Mouse (Mus musculus) CH12.LX (cell line): ENCODE data around the gene Sod3. TPM values are rescaled to one million over a fixed set of nuclear protein-coding genes. Genes with fewer than 3 reads are reported as not detected.

Experiments used
- DNase-seq: peaks from one replicate; pipeline ENCODE4 v3.0.0-alpha.2; 2013; ENCODE audit errors: extremely low read depth
- H3K27ac ChIP-seq: 2 replicates; pipeline ENCODE4 v1.5.1; 2012; ENCODE audit warnings: low read depth, mild to moderate bottlenecking, control low read depth, moderate library complexity; ENCODE audit not compliant: insufficient read depth
- H3K27me3 ChIP-seq: replicated peaks from 2 replicates; pipeline ENCODE3; 2012; ENCODE audit warnings: inconsistent platforms
- H3K36me3 ChIP-seq, 2 experiments: replicated peaks in 1 of 2; 2 replicates each; pipeline versions ENCODE3 to v1.6.1; 2012; ENCODE audit warnings: inconsistent platforms in 1 of 2, low read length in 1 of 2, mild to moderate bottlenecking in 1 of 2, mixed read lengths in 1 of 2, moderate library complexity in 1 of 2; ENCODE audit not compliant: control insufficient read depth in 1 of 2, insufficient read depth in 1 of 2
- H3K4me1 ChIP-seq, 2 experiments: 2 replicates each; pipeline ENCODE4 v1.6.1; 2012; ENCODE audit warnings: inconsistent platforms in 1 of 2, moderate library complexity in 1 of 2; ENCODE audit not compliant: insufficient read depth in 2 of 2, control insufficient read depth in 1 of 2
- H3K4me2 ChIP-seq: 2 replicates; pipeline ENCODE4 v1.6.1; 2012; ENCODE audit warnings: low read depth, mild to moderate bottlenecking, control low read depth; ENCODE audit not compliant: poor library complexity, insufficient read depth, severe bottlenecking
- H3K4me3 ChIP-seq, 3 experiments: fragments of 150-350 bp in 1 of 3; sonication (generic) in 1 of 3; replicated peaks in 1 of 3; 2 replicates each; pipeline versions ENCODE3 to v1.5.1; 2011 to 2012; ENCODE audit warnings: low read depth in 2 of 3, low read length in 2 of 3, mild to moderate bottlenecking in 2 of 3, moderate library complexity in 2 of 3, control low read depth in 1 of 3, improper control_type of control experiment in 1 of 3, inconsistent platforms in 1 of 3, mixed read lengths in 1 of 3; ENCODE audit not compliant: poor library complexity in 1 of 3
- H3K79me2 ChIP-seq: replicated peaks from 2 replicates; pipeline ENCODE4 v1.6.1; 2012; ENCODE audit warnings: mild to moderate bottlenecking, moderate library complexity; ENCODE audit not compliant: control insufficient read depth, poor library complexity, insufficient read depth, severe bottlenecking; ENCODE audit errors: extremely low read depth
- H3K9ac ChIP-seq: 2 replicates; pipeline ENCODE4 v1.6.1; 2012; ENCODE audit warnings: low read depth, mild to moderate bottlenecking, control low read depth, moderate library complexity; ENCODE audit not compliant: insufficient read depth
- H3K9me3 ChIP-seq: replicated peaks from 2 replicates; pipeline ENCODE3; 2012; ENCODE audit warnings: low read length, inconsistent platforms, mixed read lengths
- BHLHE40 ChIP-seq: IDR thresholded peaks from 2 replicates; pipeline ENCODE4 v1.6.1; 2011; ENCODE audit warnings: mild to moderate bottlenecking, low read depth, low read length, improper control_type of control experiment
- CHD1 ChIP-seq: IDR thresholded peaks from 2 replicates; pipeline ENCODE4 v1.6.1; 2012; ENCODE audit warnings: low read depth, low read length, improper control_type of control experiment, inconsistent platforms
- ELF1 ChIP-seq: IDR thresholded peaks from 2 replicates; pipeline ENCODE4 v1.6.1; 2014; ENCODE audit warnings: low read depth, mild to moderate bottlenecking, inconsistent platforms, low read length, improper control_type of control experiment
- EP300 ChIP-seq: IDR thresholded peaks from 2 replicates; pipeline ENCODE4 v1.6.1; 2011; ENCODE audit warnings: low read length, improper control_type of control experiment
- ETS1 ChIP-seq: conservative IDR thresholded peaks from 2 replicates; pipeline ENCODE4 v1.6.1; 2012; ENCODE audit warnings: low read depth, mild to moderate bottlenecking, inconsistent platforms, low read length, improper control_type of control experiment, moderate library complexity
- HCFC1 ChIP-seq: IDR thresholded peaks from 2 replicates; pipeline ENCODE4 v1.6.1; 2012; ENCODE audit warnings: low read depth, mild to moderate bottlenecking, inconsistent platforms, low read length, improper control_type of control experiment
- IRF4 ChIP-seq: IDR thresholded peaks from 2 replicates; pipeline ENCODE4 v1.6.1; 2014; ENCODE audit warnings: low read depth, mild to moderate bottlenecking, inconsistent platforms, low read length, improper control_type of control experiment
- MAX ChIP-seq: IDR thresholded peaks from 2 replicates; pipeline ENCODE4 v1.6.1; 2011; ENCODE audit warnings: low read length, improper control_type of control experiment
- MAZ ChIP-seq: IDR thresholded peaks from 2 replicates; pipeline ENCODE4 v1.6.1; 2012; ENCODE audit warnings: low read depth, mild to moderate bottlenecking, inconsistent platforms, low read length, improper control_type of control experiment, moderate library complexity
- MEF2A ChIP-seq: IDR thresholded peaks from 2 replicates; pipeline ENCODE4 v1.6.1; 2014; ENCODE audit warnings: low read depth, mild to moderate bottlenecking, inconsistent platforms, low read length, improper control_type of control experiment, borderline replicate concordance
- MXI1 ChIP-seq: IDR thresholded peaks from 2 replicates; pipeline ENCODE4 v1.6.1; 2011; ENCODE audit warnings: mild to moderate bottlenecking, low read depth, low read length, improper control_type of control experiment
- MYC ChIP-seq: IDR thresholded peaks from 2 replicates; pipeline ENCODE4 v1.6.1; 2011; ENCODE audit warnings: low read depth, mild to moderate bottlenecking, improper control_type of control experiment, low read length
- NELFE ChIP-seq: IDR thresholded peaks from 2 replicates; pipeline ENCODE4 v1.6.1; 2011; ENCODE audit warnings: low read depth, low read length, improper control_type of control experiment
- NRF1 ChIP-seq: IDR thresholded peaks from 2 replicates; pipeline ENCODE4 v1.6.1; 2014; ENCODE audit warnings: low read depth, mild to moderate bottlenecking, inconsistent platforms, low read length, improper control_type of control experiment, moderate library complexity
- POLR2A ChIP-seq: IDR thresholded peaks from 2 replicates; pipeline ENCODE4 v1.6.1; 2011; ENCODE audit warnings: low read depth, mild to moderate bottlenecking, improper control_type of control experiment, low read length
- POLR2AphosphoS2 ChIP-seq: IDR thresholded peaks from 2 replicates; pipeline ENCODE4 v1.6.1; 2011; ENCODE audit warnings: low read depth, low read length, improper control_type of control experiment
- RCOR1 ChIP-seq: conservative IDR thresholded peaks from 2 replicates; pipeline ENCODE4 v1.6.1; 2012; ENCODE audit warnings: low read depth, mild to moderate bottlenecking, inconsistent platforms, low read length, improper control_type of control experiment
- SMC3 ChIP-seq: IDR thresholded peaks from 2 replicates; pipeline ENCODE4 v1.6.1; 2011; ENCODE audit warnings: low read depth, low read length, improper control_type of control experiment
- TBP ChIP-seq: conservative IDR thresholded peaks from 2 replicates; pipeline ENCODE4 v1.6.1; 2011; ENCODE audit warnings: low read depth, low read length, improper control_type of control experiment
- UBTF ChIP-seq: IDR thresholded peaks from 2 replicates; pipeline ENCODE4 v1.6.1; 2012; ENCODE audit warnings: low read depth, mild to moderate bottlenecking, inconsistent platforms, low read length, improper control_type of control experiment, moderate library complexity
- USF1 ChIP-seq: IDR thresholded peaks from 2 replicates; pipeline ENCODE4 v1.6.1; 2014; ENCODE audit warnings: low read depth, mild to moderate bottlenecking, inconsistent platforms, low read length, improper control_type of control experiment
- ZC3H11A ChIP-seq: IDR thresholded peaks from 2 replicates; pipeline ENCODE4 v1.6.1; 2012; ENCODE audit warnings: low read depth, mild to moderate bottlenecking, inconsistent platforms, low read length, improper control_type of control experiment
- ZKSCAN1 ChIP-seq: IDR thresholded peaks from 2 replicates; pipeline ENCODE4 v1.6.1; 2012; ENCODE audit warnings: low read depth, inconsistent platforms, low read length, improper control_type of control experiment, borderline replicate concordance
- ZMIZ1 ChIP-seq: IDR thresholded peaks from 2 replicates; pipeline ENCODE4 v1.6.1; 2012; ENCODE audit warnings: low read depth, mild to moderate bottlenecking, inconsistent platforms, low read length, improper control_type of control experiment
- ZNF384 ChIP-seq: IDR thresholded peaks from 2 replicates; pipeline ENCODE4 v1.6.1; 2012; ENCODE audit warnings: low read depth, low read length, improper control_type of control experiment, inconsistent platforms
- dilution Hi-C: fragments of 300-500 bp; cut with MboI; formaldehyde crosslinking; loops from 2 replicates; pipeline ENCODE4 v1.14.3; 2020; ENCODE audit warnings: low sequenced_read_pairs; ENCODE audit not compliant: extremely low pct_unique_long_range_greater_than_20kb, extremely low pct_ligation_motif_present
- in situ Hi-C: fragments of 300-500 bp; cut with MboI; formaldehyde crosslinking; loops from 3 replicates; pipeline ENCODE4 v1.14.3; 2019; ENCODE audit warnings: low sequenced_read_pairs, low pct_ligation_motif_present, low pct_unique_long_range_greater_than_20kb, mixed read lengths
- polyA plus RNA-seq: library from polyadenylated mRNA; unstranded; fragments of >175 nt; gene quantifications from 2 replicates; pipeline ENCODE4 v1.2.1, GENCODE M21; 2012; ENCODE audit warnings: low read depth; ENCODE audit not compliant: insufficient read length
- total RNA-seq, 2 experiments: library from RNA; depleted of rRNA; stranded (reverse); fragments of 300-350 nt in 1 of 2; fragments of >200 nt in 1 of 2; gene quantifications; 2 replicates each; pipeline ENCODE4 v1.2.3; 2012 to 2014

Gene Sod3
- total and polyA plus RNA-seq, 3 experiments = not detected

DNA sequence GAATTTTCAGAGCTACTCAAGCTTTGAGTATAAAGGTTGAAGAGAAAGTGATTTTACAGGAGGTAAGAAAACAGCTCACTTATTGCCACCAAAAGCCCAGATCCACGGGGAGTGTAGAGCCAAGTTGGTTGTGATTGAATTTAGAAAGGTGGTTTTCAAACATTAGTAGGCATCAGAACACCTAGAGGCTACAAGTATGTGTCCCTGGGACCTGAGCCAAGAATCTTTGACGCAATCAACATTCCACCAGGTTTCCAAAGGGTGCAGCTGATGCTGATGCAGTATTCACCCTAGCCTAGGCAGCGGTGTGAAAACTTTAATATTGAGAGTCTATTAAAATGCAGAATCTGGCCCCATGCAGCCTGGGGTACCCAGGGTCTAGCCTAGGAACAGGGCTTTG, 28.0 kb upstream of the Sod3 start:
- Histone ChIP-seq H3K4me2 (no peak overlapping the region), H3K27ac (no peak overlapping the region), H3K79me2 (no peaks in the 10 kb centered on the region), H3K4me3 (no peak overlapping the region), H3K4me1 (no peaks in the 10 kb centered on the region), H3K36me3 (no peaks in the 10 kb centered on the region), H3K27me3 (no peaks in the 10 kb centered on the region), H3K9me3 (no peaks in the 10 kb centered on the region), H3K9ac (no peak overlapping the region)
- dilution Hi-C loops (no loop called here), in situ Hi-C loops (no loop called here)
- TF ChIP-seq MAX (no peak), TBP (no peak), ELF1 (no peak)
- no peak for DNase-seq

DNA sequence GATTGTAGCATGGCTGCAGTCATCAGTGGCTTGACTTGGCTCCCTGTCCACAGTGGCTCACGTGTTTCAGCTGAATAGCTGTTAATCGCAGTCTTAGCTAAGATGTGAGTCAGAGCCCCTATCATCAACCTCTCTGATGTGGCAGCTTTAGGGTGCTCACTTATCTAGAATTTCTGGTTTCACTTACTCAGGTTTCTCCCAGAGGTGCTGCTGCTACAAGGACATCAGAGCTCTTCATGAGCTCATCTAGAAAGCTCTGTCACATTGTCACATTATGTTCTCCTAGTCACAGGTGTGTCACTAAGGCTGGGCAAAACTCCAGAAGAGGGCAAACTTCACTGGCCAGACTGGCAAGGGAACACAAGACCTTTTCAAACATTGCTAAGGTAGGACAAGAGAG, 24.5 kb upstream of the Sod3 start:
- H3K4me3 ChIP-seq = no peak overlapping the region
- H3K27ac ChIP-seq = no peak overlapping the region
- no peak overlapping the region for H3K9ac ChIP-seq
- in situ Hi-C loops (no loop called here), dilution Hi-C loops (no loop called here)
- no peaks in the 10 kb centered on the region for H3K27me3 ChIP-seq
- H3K36me3 ChIP-seq = no peaks in the 10 kb centered on the region
- no peaks in the 10 kb centered on the region for H3K79me2 ChIP-seq
- no peaks in the 10 kb centered on the region for H3K9me3 ChIP-seq
- no peak for DNase-seq
- H3K4me1 ChIP-seq = no peaks in the 10 kb centered on the region
- TF ChIP-seq MYC (no peak), EP300 (no peak), ZKSCAN1 (no peak), POLR2A (no peak), MEF2A (no peak), TBP (no peak), MAZ (no peak), CHD1 (no peak), RCOR1 (no peak), POLR2AphosphoS2 (no peak), HCFC1 (no peak), ZMIZ1 (no peak), ETS1 (no peak), SMC3 (no peak)
- TF ChIP-seq, all 38 proteins: peak for 0
- no peak overlapping the region for H3K4me2 ChIP-seq

DNA sequence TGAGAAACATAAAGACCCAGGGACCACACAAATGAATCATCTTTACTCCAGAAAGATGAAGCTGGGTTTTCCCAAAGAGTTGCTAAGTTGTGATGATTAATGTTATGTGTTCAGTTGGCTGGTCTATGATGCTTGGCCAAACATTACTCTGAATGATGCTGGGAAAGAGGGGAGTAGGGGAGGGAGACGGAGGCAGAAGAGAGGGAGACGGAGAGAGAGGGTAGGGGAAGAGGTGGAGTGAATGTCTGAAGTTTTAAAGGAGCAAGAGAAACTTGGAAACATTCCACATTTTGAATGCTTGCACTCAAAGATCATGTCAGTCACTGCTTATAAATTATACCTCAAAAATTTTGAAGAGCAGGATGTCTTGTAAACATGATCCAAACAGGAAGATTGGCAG, 16.7 kb upstream of the Sod3 start:
- H3K27ac ChIP-seq = no peak overlapping the region
- no peak overlapping the region for H3K4me2 ChIP-seq
- in situ Hi-C loops = no loop called here

More for the DNA sequence above, 16.7 kb upstream of the Sod3 start:
- DNase-seq = no peak
- Histone ChIP-seq H3K27me3 (no peaks in the 10 kb centered on the region), H3K4me3 (no peak overlapping the region), H3K79me2 (no peaks in the 10 kb centered on the region), H3K9me3 (peaks cover 6% of the 10 kb centered on the region), H3K9ac (no peak overlapping the region), H3K4me1 (no peaks in the 10 kb centered on the region), H3K36me3 (no peaks in the 10 kb centered on the region)
- TF ChIP-seq BHLHE40 = no peak
- TF ChIP-seq ZKSCAN1 = no peak
- TF ChIP-seq IRF4 = no peak
- no peak for TF ChIP-seq NRF1
- no peak for TF ChIP-seq POLR2A
- no peak for TF ChIP-seq ZNF384
- TF ChIP-seq USF1 = no peak
- no peak for TF ChIP-seq UBTF
- TF ChIP-seq ZC3H11A = no peak
- no peak for TF ChIP-seq MXI1
- no peak for TF ChIP-seq NELFE
- no peak for TF ChIP-seq RCOR1
- dilution Hi-C loops = no loop called here
